Mouse (Mus musculus) cerebellum, postnatal 4 days (tissue): ENCODE measurements around the gene Olfr971.
"Not testable (repeated sequence)": the region's sequence is repeated elsewhere in the genome, so short reads cannot be mapped to it uniquely, and the experiment has no call there.

Source experiments
- DNase-seq, 2 experiments: peaks; one replicate each; pipeline ENCODE4 v3.0.0; 2022; ENCODE audit warnings: low spot score in 2 of 2, mixed read lengths in 1 of 2

The Olfr971 gene

GRCm38 (mm10) chr9:39836576-39836975 is at the start of gene Olfr971:
TSS of gene Olfr971 (plus strand) at chr9:39836876.
- not testable (repeated sequence) for DNase-seq

- DNase-seq, result no peak
Observed at GRCm38 (mm10) chr9:39790558-39790957, 46.1 kb upstream of the Olfr971 start, which contains the start of gene Olfr969. TSS of gene Olfr969 (plus strand) at chr9:39790945.

GRCm38 (mm10) chr9:39808560-39808959 is 28.1 kb upstream of the Olfr971 start, which contains the start of gene Olfr970:
TSS of gene Olfr970 (plus strand) at chr9:39808860.
- DNase-seq, result no peak

- no peak for DNase-seq
Observed at GRCm38 (mm10) chr9:39866122-39866521, 29.4 kb downstream of the Olfr971 start, which contains the start of gene Olfr972. TSS of gene Olfr972 (plus strand) at chr9:39866422.

- not testable (repeated sequence) for DNase-seq
Observed at GRCm38 (mm10) chr9:39871986-39872385, 35.3 kb downstream of the Olfr971 start.

- not testable (repeated sequence) for DNase-seq
Observed at GRCm38 (mm10) chr9:39877541-39878396, 41.1 kb downstream of the Olfr971 start.
